Mouse (Mus musculus): ENCODE measurements around the gene Spdye4a. TPM values are rescaled to one million over a fixed set of nuclear protein-coding genes. Genes with fewer than 3 reads are reported as not detected.

Gene Spdye4a
- polyA plus RNA-seq, 1 experiment from 2014 or later = not detected

- ATAC-seq (no peak), DNase-seq (ENCODE audit: low spot score) (no peak)
- Histone ChIP-seq H3K4me1 (ENCODE audit: insufficient read depth, low read depth, low read length) (peaks cover 8% of the 10 kb centered on the region; the same call in 1 of the 2 replicates), H3K27ac (ENCODE audit: low read length) (no peak overlapping the region), H3K27me3 (replicated peaks; ENCODE audit: insufficient read depth, low read length) (peaks cover 47% of the 10 kb centered on the region), H3K4me2 (replicated peaks; ENCODE audit: low read depth, low read length) (no peak overlapping the region), H3K4me3 (ENCODE audit: low read depth, low read length) (no peak overlapping the region), H3K9ac (replicated peaks; ENCODE audit: low read depth) (no peak overlapping the region), H3K9me3 (ENCODE audit: low read length) (no peaks in the 10 kb centered on the region), H3K36me3 (ENCODE audit: insufficient read depth, low read length) (no peaks in the 10 kb centered on the region; the same call in 1 of the 2 replicates)
- TF ChIP-seq EP300 (IDR thresholded peaks at IDR 0.05) (no peak), CTCF (IDR thresholded peaks at IDR 0.05) (no peak)
- WGBS = 92% methylated on average over 5 of the region's 5 CpGs
Measured at GRCm38 (mm10) chr5:143255802-143256201, 29.1 kb upstream of the Spdye4a start.

GRCm38 (mm10) chr5:143255131-143255519 lies 28.4 kb upstream of the Spdye4a start:
- H3K27me3 ChIP-seq (replicated peaks; ENCODE audit: insufficient read depth, low read length) = peaks cover 47% of the 10 kb centered on the region

GRCm38 (mm10) chr5:143254487-143255130 lies 27.9 kb upstream of the Spdye4a start:
- Histone ChIP-seq H3K4me1 (ENCODE audit: insufficient read depth, low read depth, low read length) (peaks cover 8% of the 10 kb centered on the region; the same call in 1 of the 2 replicates), H3K9me3 (ENCODE audit: low read length) (no peaks in the 10 kb centered on the region), H3K4me2 (replicated peaks; ENCODE audit: low read depth, low read length) (peak overlapping the region; percentile 19; the same call in 1 of the 2 replicates), H3K27ac (ENCODE audit: low read length) (no peak overlapping the region), H3K27me3 (replicated peaks; ENCODE audit: insufficient read depth, low read length) (peaks cover 47% of the 10 kb centered on the region), H3K4me3 (ENCODE audit: low read depth, low read length) (no peak overlapping the region), H3K36me3 (ENCODE audit: insufficient read depth, low read length) (no peaks in the 10 kb centered on the region; the same call in 1 of the 2 replicates), H3K9ac (replicated peaks; ENCODE audit: low read depth) (no peak overlapping the region)
- no peak for TF ChIP-seq CTCF (IDR thresholded peaks at IDR 0.05)
- TF ChIP-seq EP300 (IDR thresholded peaks at IDR 0.05) = no peak
- WGBS = 20% methylated on average over 65 of the region's 66 CpGs
- DNase-seq (ENCODE audit: low spot score) (no peak), ATAC-seq (no peak)

More at GRCm38 (mm10) chr5:143255131-143255519, 28.4 kb upstream of the Spdye4a start:
- 37% methylated on average over 24 of the region's 24 CpGs for WGBS
- Histone ChIP-seq H3K9ac (replicated peaks; ENCODE audit: low read depth) (no peak overlapping the region), H3K27ac (ENCODE audit: low read length) (no peak overlapping the region), H3K36me3 (ENCODE audit: insufficient read depth, low read length) (no peaks in the 10 kb centered on the region; the same call in 1 of the 2 replicates), H3K4me3 (ENCODE audit: low read depth, low read length) (no peak overlapping the region), H3K9me3 (ENCODE audit: low read length) (no peaks in the 10 kb centered on the region), H3K4me2 (replicated peaks; ENCODE audit: low read depth, low read length) (peak overlapping the region; percentile 19; the same call in 1 of the 2 replicates), H3K4me1 (ENCODE audit: insufficient read depth, low read depth, low read length) (peaks cover 8% of the 10 kb centered on the region; the same call in 1 of the 2 replicates)
- no peak for ATAC-seq
- no peak for DNase-seq (ENCODE audit: low spot score)
- TF ChIP-seq CTCF (IDR thresholded peaks at IDR 0.05) (no peak), EP300 (IDR thresholded peaks at IDR 0.05) (no peak)

- ATAC-seq = peak; percentile 16; the same call in 1 of the 2 replicates
- Histone ChIP-seq H3K4me3 (ENCODE audit: low read depth, low read length) (peak overlapping the region; percentile 35), H3K27ac (ENCODE audit: low read length) (no peak overlapping the region), H3K27me3 (replicated peaks; ENCODE audit: insufficient read depth, low read length) (peaks cover 47% of the 10 kb centered on the region), H3K9ac (replicated peaks; ENCODE audit: low read depth) (no peak overlapping the region), H3K36me3 (ENCODE audit: insufficient read depth, low read length) (no peaks in the 10 kb centered on the region; the same call in 1 of the 2 replicates), H3K4me2 (replicated peaks; ENCODE audit: low read depth, low read length) (peak overlapping the region; percentile 65), H3K9me3 (ENCODE audit: low read length) (no peaks in the 10 kb centered on the region), H3K4me1 (ENCODE audit: insufficient read depth, low read depth, low read length) (peaks cover 8% of the 10 kb centered on the region; the same call in 1 of the 2 replicates)
- no peak for TF ChIP-seq EP300 (IDR thresholded peaks at IDR 0.05)
- no peak for TF ChIP-seq CTCF (IDR thresholded peaks at IDR 0.05)
- no peak for DNase-seq (ENCODE audit: low spot score)
- WGBS = 8% methylated on average over 57 of the region's 81 CpGs
Measured at GRCm38 (mm10) chr5:143253881-143254486, 27.3 kb upstream of the Spdye4a start.

GRCm38 (mm10) chr5:143253186-143253880 lies 26.6 kb upstream of the Spdye4a start:
- Histone ChIP-seq H3K9ac (replicated peaks; ENCODE audit: low read depth) (no peak overlapping the region), H3K27ac (ENCODE audit: low read length) (no peak overlapping the region), H3K4me1 (ENCODE audit: insufficient read depth, low read depth, low read length) (peaks cover 8% of the 10 kb centered on the region; the same call in 1 of the 2 replicates), H3K9me3 (ENCODE audit: low read length) (no peaks in the 10 kb centered on the region), H3K36me3 (ENCODE audit: insufficient read depth, low read length) (no peaks in the 10 kb centered on the region; the same call in 1 of the 2 replicates), H3K4me3 (ENCODE audit: low read depth, low read length) (peak overlapping the region; percentile 35), H3K4me2 (replicated peaks; ENCODE audit: low read depth, low read length) (peak overlapping the region; percentile 65), H3K27me3 (replicated peaks; ENCODE audit: insufficient read depth, low read length) (peaks cover 47% of the 10 kb centered on the region)
- TF ChIP-seq CTCF (IDR thresholded peaks at IDR 0.05) = no peak
- TF ChIP-seq EP300 (IDR thresholded peaks at IDR 0.05) = no peak
- no peak for DNase-seq (ENCODE audit: low spot score)
- WGBS = 6% methylated on average over 89 of the region's 103 CpGs
- 0 out of 2 replicates have a peak, but pooled peaks have one; percentile 17 for ATAC-seq

- no peak for TF ChIP-seq EP300 (IDR thresholded peaks at IDR 0.05)
- TF ChIP-seq CTCF (IDR thresholded peaks at IDR 0.05) = no peak
- Histone ChIP-seq H3K4me1 (ENCODE audit: insufficient read depth, low read depth, low read length) (peaks cover 8% of the 10 kb centered on the region; the same call in 1 of the 2 replicates), H3K9ac (replicated peaks; ENCODE audit: low read depth) (no peak overlapping the region), H3K9me3 (ENCODE audit: low read length) (no peaks in the 10 kb centered on the region), H3K4me2 (replicated peaks; ENCODE audit: low read depth, low read length) (no peak overlapping the region), H3K4me3 (ENCODE audit: low read depth, low read length) (peak overlapping the region; percentile 35; the same call in 1 of the 2 replicates), H3K27me3 (replicated peaks; ENCODE audit: insufficient read depth, low read length) (peaks cover 47% of the 10 kb centered on the region), H3K36me3 (ENCODE audit: insufficient read depth, low read length) (no peaks in the 10 kb centered on the region; the same call in 1 of the 2 replicates), H3K27ac (ENCODE audit: low read length) (no peak overlapping the region)
- no peak for DNase-seq (ENCODE audit: low spot score)
- no peak for ATAC-seq
- WGBS = 40% methylated on average over 18 of the region's 18 CpGs
Measured at GRCm38 (mm10) chr5:143252791-143253185, 26.1 kb upstream of the Spdye4a start.
